Mouse (Mus musculus) cerebellum, adult (tissue): ENCODE results near the gene Fkbp14.

Source experiments
- ATAC-seq: cut with Nextera tagmentation; 2 replicates; pipeline ENCODE4 v1.9.2; 2017; ENCODE audit warnings: mild to moderate bottlenecking, moderate library complexity, mixed read lengths; ENCODE audit not compliant: insufficient number of reproducible peaks, low FRiP score, low TSS enrichment

Fkbp14 gene

DNA sequence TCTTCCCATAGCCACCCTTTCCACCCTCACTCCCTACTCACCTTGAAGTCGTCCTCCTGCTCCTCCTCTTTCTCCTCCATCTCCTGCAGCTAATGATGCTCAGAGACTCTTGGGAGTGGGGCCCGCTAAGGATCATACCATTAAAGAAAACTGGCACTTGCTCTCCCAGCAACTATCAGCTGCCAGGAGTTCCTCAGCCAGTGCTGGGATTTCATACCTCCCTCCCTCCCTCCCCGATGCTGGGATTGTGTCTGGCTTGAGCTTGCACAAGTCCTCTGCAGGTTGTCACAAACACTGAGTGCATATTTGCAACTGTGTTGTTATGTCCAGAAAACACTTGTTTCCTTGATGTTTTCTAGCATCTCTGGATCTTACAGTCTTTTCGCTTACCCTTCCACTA, at the start of gene Fkbp14:
Gene Fkbp14 (minus strand): TSS at position 101 of the 400 bp plus-strand sequence.
- no peak for ATAC-seq

DNA sequence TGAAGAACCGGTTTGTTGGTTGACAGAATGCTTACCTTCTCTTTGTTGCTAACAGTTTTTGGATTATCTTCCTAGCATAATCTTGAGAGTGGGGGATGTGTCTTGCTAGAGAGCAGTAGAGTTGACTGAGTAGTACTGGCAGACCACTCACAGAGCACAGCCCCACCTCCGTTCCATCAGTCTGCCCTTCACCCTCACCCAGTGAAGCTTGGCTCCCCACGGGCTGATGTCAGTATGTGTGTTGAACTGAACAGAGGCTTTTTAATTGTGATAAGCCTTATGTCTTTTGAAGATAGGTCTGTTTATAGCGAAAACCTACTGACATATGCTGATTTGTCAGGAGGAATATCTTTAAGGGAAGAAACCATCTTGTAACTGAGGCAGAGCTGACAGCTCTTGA, 46.1 kb upstream of the Fkbp14 start:
- ATAC-seq = no peak

DNA sequence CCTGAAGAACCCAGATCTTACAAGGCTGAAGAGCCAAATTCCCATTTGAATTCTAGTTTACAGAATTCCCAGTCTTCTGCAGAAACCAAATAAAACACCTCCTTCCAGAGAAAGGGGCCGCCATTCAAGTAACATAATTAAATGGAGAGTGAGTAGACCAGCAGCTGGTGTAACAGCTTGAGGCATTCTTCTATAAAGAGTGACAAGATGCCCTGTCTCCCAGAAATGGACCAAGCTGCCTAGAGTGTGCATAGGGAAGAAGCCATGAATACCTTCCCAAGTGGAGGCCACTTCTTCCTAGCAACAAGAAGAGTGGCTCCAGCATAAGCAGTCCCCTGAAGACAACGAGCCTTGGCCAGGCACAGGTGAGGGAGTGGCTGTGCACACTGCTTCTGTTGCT, 44.8 kb upstream of the Fkbp14 start:
- no peak for ATAC-seq

DNA sequence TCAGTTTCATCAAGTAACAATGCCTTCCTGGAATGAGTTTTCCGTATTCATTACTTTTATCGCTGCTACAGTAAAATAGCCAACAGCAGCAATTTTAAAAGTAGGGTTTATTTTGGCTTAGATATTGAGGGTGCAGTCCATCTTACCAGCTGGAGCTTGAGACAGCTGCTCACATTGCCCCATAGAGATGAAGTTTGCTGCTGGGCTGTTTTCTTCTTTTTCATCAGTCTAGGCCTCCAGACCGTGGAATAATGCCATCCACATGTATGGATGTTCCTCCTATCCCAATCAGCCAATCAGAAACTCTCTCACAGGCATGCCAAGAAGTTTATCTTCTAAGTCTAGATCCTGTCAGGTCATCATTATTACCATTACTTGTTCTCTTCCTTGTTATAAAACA, 42.8 kb upstream of the Fkbp14 start:
- ATAC-seq = no peak

DNA sequence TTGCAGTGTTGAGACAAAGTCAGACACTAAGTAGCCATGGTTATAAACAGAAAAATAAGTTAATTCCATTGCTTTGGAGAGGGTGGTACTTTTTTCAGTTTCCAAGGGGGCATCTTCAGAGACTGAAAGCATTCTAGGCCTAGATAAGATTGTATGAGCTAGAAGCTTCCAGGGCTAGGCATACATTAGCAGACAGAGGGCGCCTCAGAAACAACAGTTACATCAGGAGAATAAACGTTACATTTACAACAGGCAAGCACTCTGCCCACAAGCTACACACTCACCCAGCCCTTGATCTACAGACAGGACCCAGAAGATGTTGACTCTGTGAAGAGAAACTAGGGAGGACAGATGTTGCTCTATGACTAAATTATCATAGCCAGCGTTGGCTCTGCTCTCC, 34.4 kb upstream of the Fkbp14 start:
- no peak for ATAC-seq

- peak; percentile 75; the same call in 1 of the 2 replicates for ATAC-seq
Observed at GRCm38 (mm10) chr6:54629734-54630133, 32.6 kb upstream of the Fkbp14 start.

DNA sequence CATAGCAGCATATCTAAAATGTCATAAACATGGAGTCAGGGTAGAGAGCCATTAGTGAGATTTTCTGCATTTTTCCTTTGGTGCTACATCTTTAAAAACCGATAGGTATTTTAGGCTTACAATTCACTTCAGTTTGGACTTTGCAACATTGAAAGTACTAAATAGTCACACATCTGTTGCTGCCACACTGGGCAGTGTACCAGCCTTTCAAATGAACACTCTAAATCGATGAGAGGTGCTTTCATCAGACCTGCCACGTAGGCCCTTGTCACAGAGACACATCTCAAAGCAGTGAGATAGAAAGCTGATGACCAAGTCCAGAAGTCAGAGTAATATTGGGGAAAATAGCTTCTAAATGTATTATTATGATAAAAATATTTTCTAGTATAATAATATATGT, 31.3 kb upstream of the Fkbp14 start:
- no peak for ATAC-seq

- no peak for ATAC-seq
Observed at GRCm38 (mm10) chr6:54620357-54620756, 23.2 kb upstream of the Fkbp14 start.

DNA sequence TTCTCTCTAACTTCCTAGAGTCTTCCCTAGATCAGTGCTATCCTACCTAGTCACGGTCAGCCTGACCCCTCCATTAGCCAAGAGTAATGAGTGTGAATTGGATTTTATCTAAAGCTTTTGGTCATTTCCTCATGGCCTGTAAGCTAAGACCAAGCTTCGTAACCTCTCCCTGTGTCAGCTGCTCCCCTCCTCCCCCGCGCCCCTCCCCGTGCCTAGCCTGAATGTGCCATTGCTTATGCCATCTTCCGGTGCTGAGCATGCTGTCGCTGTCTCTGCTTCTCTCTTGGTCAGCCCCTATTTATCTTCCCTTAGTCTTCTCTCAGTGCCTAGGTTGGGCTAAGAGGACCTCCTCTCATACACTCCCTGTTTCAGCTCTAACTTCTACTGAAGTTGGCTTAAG, 22.4 kb upstream of the Fkbp14 start:
- ATAC-seq = no peak

- no peak for ATAC-seq
Observed at GRCm38 (mm10) chr6:54617363-54617762, 20.3 kb upstream of the Fkbp14 start.

- no peak for ATAC-seq
Observed at GRCm38 (mm10) chr6:54606241-54606640, 9.1 kb upstream of the Fkbp14 start.

GRCm38 (mm10) chr6:54604001-54604715, 7.0 kb upstream of the Fkbp14 start:
- ATAC-seq = no peak

GRCm38 (mm10) chr6:54602891-54603290, 5.8 kb upstream of the Fkbp14 start:
- ATAC-seq = no peak

DNA sequence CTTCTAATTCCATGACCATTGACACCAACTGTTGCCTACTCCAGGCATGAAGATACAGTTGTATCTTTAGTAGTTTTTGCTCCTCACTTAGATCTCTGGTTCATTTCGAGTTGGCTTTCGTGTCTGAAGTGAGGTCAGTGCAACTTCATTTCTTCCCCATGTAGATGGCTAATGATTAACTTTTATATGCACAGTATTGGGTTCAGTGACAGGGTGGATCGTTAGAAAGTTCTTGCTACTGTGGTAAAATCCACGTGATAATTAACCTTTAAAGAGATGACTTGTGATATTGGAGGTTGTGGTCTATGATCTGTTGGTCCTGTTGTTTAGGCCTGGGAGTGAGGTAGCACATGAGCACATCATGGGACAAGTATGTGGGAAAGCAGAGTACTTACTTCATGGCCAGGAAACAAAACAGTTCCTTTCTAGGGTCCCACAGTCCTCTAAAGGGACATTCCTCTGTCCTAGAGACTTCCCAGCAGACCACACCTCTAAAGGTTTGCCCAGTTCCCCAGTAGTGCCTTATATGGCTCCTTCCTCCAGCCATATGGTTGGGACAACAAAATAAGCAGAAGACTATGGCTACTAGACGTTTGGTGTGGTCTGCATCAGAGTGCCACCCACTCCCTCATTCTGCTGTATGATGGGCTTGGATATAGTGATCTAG, 3.7 kb upstream of the Fkbp14 start:
- no peak for ATAC-seq

DNA sequence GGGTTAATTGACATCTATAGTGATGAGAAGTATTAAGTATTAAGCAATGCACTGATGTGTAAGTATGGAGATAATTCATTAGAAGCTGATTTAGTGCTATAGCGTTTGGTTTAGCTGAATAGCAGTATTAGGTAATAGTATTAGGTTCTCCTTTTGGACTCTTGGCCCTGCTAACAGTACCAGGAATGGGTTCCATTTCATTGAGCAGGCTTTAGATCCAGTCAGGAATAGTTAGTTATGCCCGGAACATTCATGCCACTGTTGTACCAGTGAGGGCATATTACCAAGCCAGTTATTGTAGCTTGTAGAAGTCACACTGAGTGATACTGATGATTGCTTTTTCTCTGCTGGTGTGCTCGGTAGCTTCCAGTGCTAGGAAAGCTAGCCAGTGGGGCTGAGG, 603 bp upstream of the Fkbp14 start:
- no peak for ATAC-seq

GRCm38 (mm10) chr6:54595330-54595878, 1.7 kb downstream of the Fkbp14 start:
- ATAC-seq = no peak; the same call in 1 of the 2 replicates

DNA sequence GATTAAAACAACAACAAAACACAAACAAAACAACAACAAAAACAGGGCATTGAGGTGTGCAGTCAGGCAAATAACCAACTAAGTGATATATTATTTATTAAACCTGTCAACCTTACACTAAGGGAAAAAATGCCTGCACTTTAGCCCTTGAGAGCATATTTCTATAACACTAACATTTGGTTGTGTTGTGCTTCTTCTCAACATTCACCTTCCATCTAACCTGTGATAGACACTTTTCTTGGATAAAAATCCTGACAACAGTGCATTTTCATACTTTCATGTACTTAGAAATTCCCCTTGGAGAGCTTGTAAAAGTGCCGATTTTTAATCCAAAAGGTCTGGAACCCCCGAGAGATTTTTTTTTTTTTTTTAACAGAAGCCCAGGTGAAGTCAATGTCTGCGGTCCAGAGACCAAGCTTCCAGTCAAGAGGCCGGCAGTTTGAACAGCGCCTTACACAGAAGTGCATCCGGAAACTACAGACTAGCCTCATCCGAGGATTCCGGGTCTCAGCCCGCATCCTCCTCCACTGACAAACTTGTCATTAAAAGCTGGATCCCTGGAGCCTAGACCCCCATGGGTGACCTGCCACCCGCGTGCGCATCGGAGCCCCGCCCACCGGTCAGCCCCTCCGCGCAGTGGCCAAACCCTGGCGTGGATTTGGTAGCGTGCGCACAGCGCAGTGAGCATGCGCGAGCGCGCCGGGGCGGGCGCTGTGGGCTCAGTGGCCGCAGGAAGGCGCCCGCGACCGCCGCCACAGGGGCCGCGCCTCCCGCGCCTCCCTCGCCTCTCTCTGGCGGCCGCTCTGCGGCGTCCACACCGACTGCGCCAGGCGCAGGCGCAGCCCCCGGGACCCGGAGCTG, 2.4 kb downstream of the Fkbp14 start, which contains the start of gene Plekha8:
Gene Plekha8 (plus strand): TSS at position 643 of the 861 bp plus-strand sequence.
- ATAC-seq = peak; percentile 86

GRCm38 (mm10) chr6:54593766-54594468, 3.2 kb downstream of the Fkbp14 start:
- ATAC-seq = no peak

- ATAC-seq = peak; percentile 94
Observed at GRCm38 (mm10) chr6:54592938-54593535, 4.1 kb downstream of the Fkbp14 start.

GRCm38 (mm10) chr6:54591778-54592177, 5.3 kb downstream of the Fkbp14 start:
- no peak for ATAC-seq
